Comparison of ENCODE assay signal across 19 mouse cellular contexts in the genomic region with DNA sequence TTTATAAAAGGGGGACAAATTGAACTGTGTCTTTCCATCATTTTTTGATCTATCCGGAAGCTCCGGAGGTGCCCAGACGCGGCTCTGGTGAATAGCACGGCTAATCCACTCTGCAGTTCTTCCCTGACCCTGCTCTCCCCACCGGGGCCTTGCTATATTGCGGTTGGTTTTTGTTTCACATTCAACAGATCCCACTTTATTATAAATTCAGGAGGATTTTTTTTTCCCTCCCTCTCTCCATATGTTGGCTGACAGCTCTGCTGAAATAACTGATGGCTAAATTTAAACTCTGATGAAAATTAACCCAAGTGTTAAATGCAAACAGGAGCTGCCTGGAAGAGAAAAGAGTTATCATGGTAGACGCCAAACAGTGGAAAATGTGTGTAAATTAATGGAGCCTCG. TPM values are rescaled to one million over a fixed set of nuclear protein-coding genes. Genes with fewer than 3 reads are reported as not detected.
DNase-seq lines count a peak whose midpoint lies in the region; ATAC-seq lines count a peak whose summit lies in the region.
"Had no signal": no experiment of that assay in that cellular context is flagged by ENCODE, and none has a peak within 500 bp of the region (broad histone marks: within the 10 kb centered on the region; RNA-seq: fewer than 3 reads in every experiment).

No protein-coding gene starts in this region.

- peak; percentile 66 for ATAC-seq in forebrain, embryonic 15.5 days (replicated peaks)

- DNase-seq in frontal cortex, postnatal 36 days (ENCODE audit: low spot score in 2 of 2): peak; percentile 11 to 19
- no peak for DNase-seq in frontal cortex, postnatal 10 days (ENCODE audit: low spot score in 2 of 2)
- DNase-seq in right cerebral cortex, adult 2 months (ENCODE audit: low spot score in 2 of 2): peak; percentile 4 to 6
- no peak for DNase-seq in right cerebral cortex, postnatal 25 days
- no peak for DNase-seq in layer of hippocampus, postnatal 10 days (ENCODE audit: low spot score in 2 of 2)
- DNase-seq in thymus, postnatal 36 days: no peak
- DNase-seq: adrenal gland, adult 8-10 months; cerebellum, adult 9-11 months; heart, adult 18-20 months; kidney, adult 18-20 months; kidney, postnatal 25 days; lung, embryonic 14.5 days had no signal

- no peaks in the 10 kb centered on the region; the same call in 1 of the 2 replicates for H3K27me3 ChIP-seq in forebrain, embryonic 15.5 days
- H3K27me3 ChIP-seq: embryonic facial prominence, embryonic 15.5 days had no signal

- peak overlapping the region; percentile 55 for H3K27ac ChIP-seq in forebrain, embryonic 15.5 days (replicated peaks)
- H3K27ac ChIP-seq: embryonic facial prominence, embryonic 15.5 days; hindbrain, embryonic 12.5 days had no signal

- H3K4me2 ChIP-seq in forebrain, embryonic 15.5 days (replicated peaks): 0 out of 2 replicates have a peak overlapping the region, but pooled peaks have one; percentile 16
- H3K4me2 ChIP-seq: embryonic facial prominence, embryonic 15.5 days; hindbrain, embryonic 12.5 days; liver, embryonic 11.5 days; lung, embryonic 14.5 days had no signal

- no peak overlapping the region for H3K9ac ChIP-seq in forebrain, embryonic 15.5 days (replicated peaks)
- H3K9ac ChIP-seq: embryonic facial prominence, embryonic 15.5 days; hindbrain, embryonic 12.5 days; lung, embryonic 14.5 days had no signal

- no peak overlapping the region for H3K4me3 ChIP-seq in forebrain, embryonic 15.5 days
- H3K4me3 ChIP-seq: embryonic facial prominence, embryonic 15.5 days; hindbrain, embryonic 12.5 days had no signal

- no peaks in the 10 kb centered on the region for H3K36me3 ChIP-seq in forebrain, embryonic 15.5 days
- H3K36me3 ChIP-seq: embryonic facial prominence, embryonic 15.5 days; hindbrain, embryonic 12.5 days had no signal

- H3K9me3 ChIP-seq in forebrain, embryonic 15.5 days: no peaks in the 10 kb centered on the region
- H3K9me3 ChIP-seq: embryonic facial prominence, embryonic 15.5 days had no signal

- peaks cover 37% of the 10 kb centered on the region for H3K4me1 ChIP-seq in forebrain, embryonic 15.5 days
- H3K4me1 ChIP-seq: embryonic facial prominence, embryonic 15.5 days had no signal

- 18% methylated on average over 9 of the region's 9 CpGs for WGBS in forebrain, embryonic 15.5 days

RNA-seq across cellular contexts. Expression of gene D1Pas1, which starts 21.1 kb away (rescaled TPM):
- polyA plus RNA-seq in forebrain, embryonic 15.5 days (2015; fragmentation: Nextera tagmentation; extraction: Ambion mirVana): not detected in 2 replicates
- total RNA-seq in layer of hippocampus, postnatal 10 days (2021): under 1 TPM; 0.13 to 0.14 TPM
- total RNA-seq: adrenal gland, adult 8-10 months; layer of hippocampus, postnatal 14 days; left cerebral cortex, postnatal 36 days; megakaryocyte, adult 5-6 weeks had no signal
- polyA plus RNA-seq: lung, embryonic 14.5 days had no signal

Comparison
In these comparisons a context has a peak if more than half of its experiments do, and no peak if none do; other contexts are left out.
1. DNase-seq: peak in frontal cortex, postnatal 36 days (2 of 2) and right cerebral cortex, adult 2 months (2 of 2); none in frontal cortex, postnatal 10 days (0 of 2), right cerebral cortex, postnatal 25 days (single experiment), layer of hippocampus, postnatal 10 days (0 of 2) and thymus, postnatal 36 days (0 of 2).